Mouse (Mus musculus): ENCODE measurements around the gene Spef2.

The Spef2 gene

DNA sequence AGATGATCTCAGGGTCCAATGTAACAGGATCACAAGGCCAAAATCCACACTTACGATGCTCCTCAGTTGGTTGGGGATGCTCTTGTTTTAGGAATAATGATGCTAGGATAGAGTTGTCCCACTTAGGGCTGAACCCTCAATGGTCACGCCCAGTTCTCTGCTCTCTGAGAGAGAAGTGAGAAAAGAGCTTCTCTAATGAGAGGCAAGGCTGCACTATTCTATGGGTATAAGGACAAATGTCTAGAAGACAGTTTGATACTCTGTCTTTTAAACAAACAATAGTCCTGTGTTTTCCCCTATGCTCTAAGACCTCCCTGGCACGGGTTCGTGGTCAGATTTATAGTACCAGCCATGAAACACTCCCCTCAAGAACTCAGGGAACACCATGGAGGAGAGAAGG, 218.6 kb downstream of the Spef2 start, which contains the start of gene Il7r:
Gene Il7r, minus strand, starts transcription at position 101 of the 400 bp plus-strand sequence.
- DNase-seq: no peak

DNA sequence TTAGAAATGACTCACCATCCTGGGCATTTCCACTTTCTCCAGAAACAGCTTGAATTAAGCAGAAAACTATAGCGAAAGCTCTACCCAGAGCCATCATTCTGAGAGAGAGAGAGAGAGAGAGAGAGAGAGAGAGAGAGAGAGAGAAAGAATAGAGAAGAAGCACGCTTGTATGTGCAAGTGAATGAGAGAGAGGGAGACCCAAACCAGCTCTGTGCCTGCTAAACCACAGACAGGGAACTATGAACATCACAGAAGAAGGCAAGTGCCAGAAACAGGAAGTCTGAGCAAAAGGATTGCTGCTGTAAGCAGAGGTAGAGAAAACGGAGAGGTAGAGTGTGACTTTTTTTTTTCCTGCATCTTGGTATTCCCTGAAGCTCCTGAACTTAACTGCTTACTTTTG, 219.0 kb downstream of the Spef2 start:
- no peak for DNase-seq
